9 mouse cellular contexts compared by ENCODE assay signal in genomic region chr11:106026465-106027151, GRCm38 (mm10). TPM values are rescaled to one million over a fixed set of nuclear protein-coding genes. Genes with fewer than 3 reads are reported as not detected.
A peak's percentile ranks its signal among the peaks of the same experiment; 100 is the strongest.
DNase-seq lines count a peak whose midpoint lies in the region; ATAC-seq and TF ChIP-seq lines count a peak whose summit lies in the region.
"Had no signal": no experiment of that assay in that cellular context is flagged by ENCODE, and none has a peak within 500 bp of the region (broad histone marks: within the 10 kb centered on the region; RNA-seq: fewer than 3 reads in every experiment).

No protein-coding gene starts in this region.

- peak; percentile 86 for TF ChIP-seq CTCF in hindbrain, postnatal 0 days (IDR thresholded peaks at IDR 0.05; ENCODE audit: low read depth)
- peak; percentile 88; the same call in 1 of the 2 replicates for TF ChIP-seq CTCF in spleen, adult 2 months (IDR thresholded peaks at IDR 0.05; ENCODE audit: extremely low read depth, insufficient read depth, insufficient read length, insufficient replicate concordance)

- 39% methylated on average over 11 of the region's 11 CpGs for WGBS in hindbrain, embryonic 10.5 days
- WGBS in hindbrain, embryonic 12.5 days, result 36% methylated on average over 11 of the region's 11 CpGs
- WGBS in embryonic facial prominence, embryonic 14.5 days, result 35% methylated on average over 11 of the region's 11 CpGs
- 40% methylated on average over 11 of the region's 11 CpGs for WGBS in hindbrain, postnatal 0 days
- 30% methylated on average over 11 of the region's 11 CpGs for WGBS in spleen, adult 2 months

- no peak overlapping the region for H3K27ac ChIP-seq in hindbrain, embryonic 10.5 days
- no peak overlapping the region for H3K27ac ChIP-seq in hindbrain, embryonic 12.5 days
- no peak overlapping the region for H3K27ac ChIP-seq in embryonic facial prominence, embryonic 14.5 days (replicated peaks; ENCODE audit: low read depth, low read length)
- H3K27ac ChIP-seq in hindbrain, postnatal 0 days, result no peak overlapping the region
- no peak overlapping the region for H3K27ac ChIP-seq in spleen, adult 2 months (ENCODE audit: insufficient read depth, low read length)

- no peak for ATAC-seq in hindbrain, embryonic 12.5 days (ENCODE audit: low FRiP score)
- peak; percentile 50; the same call in 1 of the 2 replicates for ATAC-seq in embryonic facial prominence, embryonic 14.5 days (ENCODE audit: low read depth)
- peak; percentile 45; the same call in 1 of the 2 replicates for ATAC-seq in hindbrain, postnatal 0 days

- H3K9ac ChIP-seq in hindbrain, embryonic 12.5 days, result no peak overlapping the region
- no peak overlapping the region for H3K9ac ChIP-seq in embryonic facial prominence, embryonic 14.5 days (ENCODE audit: low read depth, low read length)
- H3K9ac ChIP-seq in hindbrain, postnatal 0 days (replicated peaks; ENCODE audit: low read length), result no peak overlapping the region

- H3K27me3 ChIP-seq in hindbrain, embryonic 10.5 days (ENCODE audit: insufficient read depth, poor library complexity, severe bottlenecking), result peaks cover 5% of the 10 kb centered on the region
- peaks cover 5% of the 10 kb centered on the region; the same call in 1 of the 2 replicates for H3K27me3 ChIP-seq in hindbrain, embryonic 12.5 days
- H3K27me3 ChIP-seq in embryonic facial prominence, embryonic 14.5 days (replicated peaks; ENCODE audit: control insufficient read depth, insufficient read depth, low read length), result no peaks in the 10 kb centered on the region
- H3K27me3 ChIP-seq in hindbrain, postnatal 0 days (ENCODE audit: insufficient read depth, low read length), result no peaks in the 10 kb centered on the region
- H3K27me3 ChIP-seq in spleen, adult 2 months (ENCODE audit: control insufficient read depth, insufficient read depth, low read length), result peaks cover 2% of the 10 kb centered on the region; the same call in 1 of the 2 replicates

- H3K4me2 ChIP-seq in hindbrain, embryonic 12.5 days (replicated peaks), result no peak overlapping the region
- no peak overlapping the region for H3K4me2 ChIP-seq in embryonic facial prominence, embryonic 14.5 days (ENCODE audit: low read depth, low read length)
- H3K4me2 ChIP-seq in hindbrain, postnatal 0 days (ENCODE audit: low read depth, low read length), result no peak overlapping the region

- no peak for TF ChIP-seq POLR2A in spleen, adult 2 months (IDR thresholded peaks at IDR 0.05; ENCODE audit: low read depth, low read length)

- H3K36me3 ChIP-seq in hindbrain, embryonic 10.5 days, result peaks cover 8% of the 10 kb centered on the region
- no peaks in the 10 kb centered on the region for H3K36me3 ChIP-seq in hindbrain, embryonic 12.5 days
- no peaks in the 10 kb centered on the region for H3K36me3 ChIP-seq in embryonic facial prominence, embryonic 14.5 days (ENCODE audit: control insufficient read depth, insufficient read depth, low read length)
- H3K36me3 ChIP-seq in hindbrain, postnatal 0 days (ENCODE audit: insufficient read depth, low read length), result no peaks in the 10 kb centered on the region
- H3K36me3 ChIP-seq in spleen, adult 2 months (ENCODE audit: control insufficient read depth, insufficient read depth, low read length), result peaks cover 5% of the 10 kb centered on the region

- peak; percentile 41 for DNase-seq in hindbrain, embryonic 10.5 days (ENCODE audit: low spot score)
- peak; percentile 82 for DNase-seq in adrenal gland, postnatal 14 days
- peak; percentile 34 for DNase-seq in embryonic facial prominence, embryonic 14.5 days (ENCODE audit: low spot score)
- peak; percentile 67 for DNase-seq in hindbrain, postnatal 0 days (ENCODE audit: low spot score)
- peak; percentile 44 to 48 for DNase-seq in layer of hippocampus, postnatal 36 days
- peak; percentile 83 for DNase-seq in lung, postnatal 36 days
- peak; percentile 54 to 60 for DNase-seq in spleen, adult 2 months (ENCODE audit: low read depth in 1 of 2, low spot score in 2 of 2)

- H3K4me1 ChIP-seq in hindbrain, embryonic 10.5 days (replicated peaks), result peaks cover 7% of the 10 kb centered on the region; the same call in 1 of the 2 replicates
- no peaks in the 10 kb centered on the region for H3K4me1 ChIP-seq in hindbrain, embryonic 12.5 days
- no peaks in the 10 kb centered on the region for H3K4me1 ChIP-seq in embryonic facial prominence, embryonic 14.5 days (ENCODE audit: control insufficient read depth, insufficient read depth, low read length)
- H3K4me1 ChIP-seq in hindbrain, postnatal 0 days (ENCODE audit: insufficient read depth, low read length), result no peaks in the 10 kb centered on the region
- no peaks in the 10 kb centered on the region; the same call in 1 of the 2 replicates for H3K4me1 ChIP-seq in spleen, adult 2 months (ENCODE audit: control insufficient read depth, insufficient read depth, insufficient read length)

- H3K9me3 ChIP-seq in hindbrain, embryonic 10.5 days, result no peaks in the 10 kb centered on the region
- H3K9me3 ChIP-seq in hindbrain, embryonic 12.5 days (replicated peaks), result no peaks in the 10 kb centered on the region
- H3K9me3 ChIP-seq in embryonic facial prominence, embryonic 14.5 days (ENCODE audit: control insufficient read depth, low read length), result no peaks in the 10 kb centered on the region
- no peaks in the 10 kb centered on the region for H3K9me3 ChIP-seq in hindbrain, postnatal 0 days (ENCODE audit: low read length)
- H3K9me3 ChIP-seq: megakaryocyte, embryonic 14.5 days had no signal

- no peak overlapping the region for H3K4me3 ChIP-seq in hindbrain, embryonic 10.5 days
- H3K4me3 ChIP-seq in hindbrain, embryonic 12.5 days, result no peak overlapping the region
- no peak overlapping the region for H3K4me3 ChIP-seq in embryonic facial prominence, embryonic 14.5 days (ENCODE audit: low read depth, low read length)
- no peak overlapping the region for H3K4me3 ChIP-seq in hindbrain, postnatal 0 days (ENCODE audit: low read length)
- H3K4me3 ChIP-seq in spleen, adult 2 months (ENCODE audit: extremely low read depth, insufficient read depth, insufficient read length), result no peak overlapping the region
- H3K4me3 ChIP-seq: megakaryocyte, embryonic 14.5 days had no signal

RNA-seq across cellular contexts. Expression of gene Dcaf7, which starts 10.1 kb away (rescaled TPM):
- 86.5 and 94.7 TPM in 2 replicates for polyA plus RNA-seq in hindbrain, embryonic 10.5 days (2016; fragmentation: Nextera tagmentation; extraction: Ambion mirVana)
- 122 and 136 TPM in 2 replicates for polyA plus RNA-seq in hindbrain, embryonic 12.5 days (2016; fragmentation: Nextera tagmentation; extraction: Ambion mirVana)
- 50.3 and 58.0 TPM in 2 replicates for total RNA-seq in adrenal gland, postnatal 14 days (2021)
- 56.0 and 62.8 TPM in 2 replicates for polyA plus RNA-seq in embryonic facial prominence, embryonic 14.5 days (2014; fragmentation: Nextera tagmentation; extraction: Ambion mirVana)
- total RNA-seq in hindbrain, postnatal 0 days (2014; rRNA removed), result 265 and 283 TPM in 2 replicates
- polyA plus RNA-seq in hindbrain, postnatal 0 days (2015; fragmentation: Nextera tagmentation; extraction: Ambion mirVana), result 127 and 137 TPM in 2 replicates
- total RNA-seq in layer of hippocampus, postnatal 36 days (2021), result 100 to 1,000 TPM; 137 to 141 TPM
- 35.8 and 44.0 TPM in 2 replicates for polyA plus RNA-seq in spleen, adult 2 months (2012; rRNA removed)

RNA-seq across cellular contexts. Expression of gene Kcnh6, which starts 18.7 kb away (rescaled TPM):
- 0.52 and 0.61 TPM in 2 replicates for polyA plus RNA-seq in hindbrain, embryonic 10.5 days (2016; fragmentation: Nextera tagmentation; extraction: Ambion mirVana)
- polyA plus RNA-seq in hindbrain, embryonic 12.5 days (2016; fragmentation: Nextera tagmentation; extraction: Ambion mirVana), result 0.85 and 1.2 TPM in 2 replicates
- 0.15 and 0.41 TPM in 2 replicates for total RNA-seq in adrenal gland, postnatal 14 days (2021)
- 2.5 and 2.6 TPM in 2 replicates for polyA plus RNA-seq in embryonic facial prominence, embryonic 14.5 days (2014; fragmentation: Nextera tagmentation; extraction: Ambion mirVana)
- 4.3 and 7.9 TPM in 2 replicates for total RNA-seq in hindbrain, postnatal 0 days (2014; rRNA removed)
- 2.4 and 3.0 TPM in 2 replicates for polyA plus RNA-seq in hindbrain, postnatal 0 days (2015; fragmentation: Nextera tagmentation; extraction: Ambion mirVana)
- total RNA-seq in layer of hippocampus, postnatal 36 days (2021), result 1 to 10 TPM in 1 of 2 experiments, under 1 TPM in 1; 0.99 to 1.0 TPM
- polyA plus RNA-seq in spleen, adult 2 months (2012; rRNA removed), result 0.35 and 0.56 TPM in 2 replicates

RNA-seq across cellular contexts. Expression of gene Ace3, which starts 32.1 kb away (rescaled TPM):
- not detected in 2 replicates for polyA plus RNA-seq in hindbrain, embryonic 10.5 days (2016; fragmentation: Nextera tagmentation; extraction: Ambion mirVana)
- polyA plus RNA-seq in hindbrain, embryonic 12.5 days (2016; fragmentation: Nextera tagmentation; extraction: Ambion mirVana), result not detected in 2 replicates
- total RNA-seq in adrenal gland, postnatal 14 days (2021), result not detected in 2 replicates
- not detected in 2 replicates for polyA plus RNA-seq in embryonic facial prominence, embryonic 14.5 days (2014; fragmentation: Nextera tagmentation; extraction: Ambion mirVana)
- total RNA-seq in hindbrain, postnatal 0 days (2014; rRNA removed), result not detected in 2 replicates
- polyA plus RNA-seq in hindbrain, postnatal 0 days (2015; fragmentation: Nextera tagmentation; extraction: Ambion mirVana), result not detected in 2 replicates
- total RNA-seq in layer of hippocampus, postnatal 36 days (2021), result not detected
- not detected in 2 replicates for polyA plus RNA-seq in spleen, adult 2 months (2012; rRNA removed)

RNA-seq across cellular contexts. Expression of gene Taco1, which starts 39.3 kb away (rescaled TPM):
- 10.4 and 14.0 TPM in 2 replicates for polyA plus RNA-seq in hindbrain, embryonic 10.5 days (2016; fragmentation: Nextera tagmentation; extraction: Ambion mirVana)
- polyA plus RNA-seq in hindbrain, embryonic 12.5 days (2016; fragmentation: Nextera tagmentation; extraction: Ambion mirVana), result 9.0 and 9.2 TPM in 2 replicates
- 41.4 and 47.1 TPM in 2 replicates for total RNA-seq in adrenal gland, postnatal 14 days (2021)
- polyA plus RNA-seq in embryonic facial prominence, embryonic 14.5 days (2014; fragmentation: Nextera tagmentation; extraction: Ambion mirVana), result 7.8 and 8.2 TPM in 2 replicates
- total RNA-seq in hindbrain, postnatal 0 days (2014; rRNA removed), result 19.4 and 28.9 TPM in 2 replicates
- 6.1 and 6.4 TPM in 2 replicates for polyA plus RNA-seq in hindbrain, postnatal 0 days (2015; fragmentation: Nextera tagmentation; extraction: Ambion mirVana)
- 10 to 100 TPM; 19.7 to 20.1 TPM for total RNA-seq in layer of hippocampus, postnatal 36 days (2021)
- polyA plus RNA-seq in spleen, adult 2 months (2012; rRNA removed), result 6.1 and 7.6 TPM in 2 replicates

RNA-seq across cellular contexts. Expression of gene Map3k3, which starts 57.8 kb away (rescaled TPM):
- polyA plus RNA-seq in hindbrain, embryonic 10.5 days (2016; fragmentation: Nextera tagmentation; extraction: Ambion mirVana), result 21.7 and 23.5 TPM in 2 replicates
- 27.0 and 27.9 TPM in 2 replicates for polyA plus RNA-seq in hindbrain, embryonic 12.5 days (2016; fragmentation: Nextera tagmentation; extraction: Ambion mirVana)
- 41.6 and 55.1 TPM in 2 replicates for total RNA-seq in adrenal gland, postnatal 14 days (2021)
- 30.4 and 31.9 TPM in 2 replicates for polyA plus RNA-seq in embryonic facial prominence, embryonic 14.5 days (2014; fragmentation: Nextera tagmentation; extraction: Ambion mirVana)
- total RNA-seq in hindbrain, postnatal 0 days (2014; rRNA removed), result 26.7 and 38.0 TPM in 2 replicates
- 8.9 and 9.1 TPM in 2 replicates for polyA plus RNA-seq in hindbrain, postnatal 0 days (2015; fragmentation: Nextera tagmentation; extraction: Ambion mirVana)
- total RNA-seq in layer of hippocampus, postnatal 36 days (2021), result 10 to 100 TPM; 29.3 to 33.8 TPM
- 34.1 and 37.1 TPM in 2 replicates for polyA plus RNA-seq in spleen, adult 2 months (2012; rRNA removed)
